Mouse (Mus musculus) stomach, postnatal 0 days (tissue): ENCODE measurements around the gene Cib2.

Experiments used
- CTCF ChIP-seq: IDR thresholded peaks from 2 replicates; pipeline ENCODE4 v1.5.1; 2016; ENCODE audit warnings: antibody characterized with exemption, low read depth, mild to moderate bottlenecking, moderate library complexity
- EP300 ChIP-seq: optimal IDR thresholded peaks from 2 replicates; pipeline ENCODE3; 2016; ENCODE audit warnings: antibody characterized with exemption

DNA sequence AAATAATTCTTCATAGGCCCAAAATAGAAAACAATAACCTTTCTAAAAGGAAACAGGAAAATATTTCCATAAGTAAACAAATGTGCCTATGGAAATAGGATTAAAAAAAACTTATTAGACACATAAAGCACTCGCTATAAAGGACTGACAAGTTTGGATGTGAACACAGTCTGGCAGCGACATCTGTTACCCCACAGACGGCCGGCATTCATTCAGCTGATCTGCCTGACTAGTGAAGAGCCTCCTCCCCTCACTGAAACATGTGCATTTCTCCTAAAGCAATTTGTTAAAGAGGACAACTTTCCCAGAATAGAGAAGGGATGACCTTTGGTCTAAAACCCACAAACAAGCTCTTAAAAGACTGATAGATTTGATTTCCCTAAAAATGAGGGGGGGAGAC lies 23.0 kb downstream of the Cib2 start:
- TF ChIP-seq EP300, result no peak
- TF ChIP-seq CTCF, result no peak
